Mouse (Mus musculus): ENCODE measurements around the gene Gsto2. TPM values are rescaled to one million over a fixed set of nuclear protein-coding genes. Genes with fewer than 3 reads are reported as not detected.

The Gsto2 gene
- polyA plus RNA-seq (2015; fragmentation: Nextera tagmentation; extraction: Ambion mirVana) = 0.25 and 0.39 TPM in 2 replicates

GRCm38 (mm10) chr19:47865353-47865947 lies at the start of gene Gsto2:
Gsto2 (plus strand) TSS chr19:47865534.
- Histone ChIP-seq H3K27me3 (ENCODE audit: insufficient read depth, low read length) (no peaks in the 10 kb centered on the region), H3K4me1 (ENCODE audit: insufficient read depth) (peaks cover 7% of the 10 kb centered on the region), H3K27ac (ENCODE audit: low read depth) (peak within 1 kb of the TSS; percentile 68), H3K36me3 (replicated peaks; ENCODE audit: insufficient read depth, low read length) (peaks cover 13% of the 10 kb centered on the region; the same call in 1 of the 2 replicates), H3K9me3 (ENCODE audit: low read length) (no peaks in the 10 kb centered on the region), H3K9ac (replicated peaks) (peak within 1 kb of the TSS; percentile 67), H3K4me2 (ENCODE audit: low read depth, low read length) (peak within 1 kb of the TSS; percentile 97), H3K4me3 (ENCODE audit: low read depth, low read length) (peak within 1 kb of the TSS; percentile 55)
- DNase-seq (peak; percentile 93), ATAC-seq (peak; percentile 100)
- TF ChIP-seq CTCF (IDR thresholded peaks at IDR 0.05; ENCODE audit: low read depth) = peak; percentile 64
- TF ChIP-seq EP300 (IDR thresholded peaks at IDR 0.05; ENCODE audit: low read depth) = peak; percentile 52; the same call in 1 of the 2 replicates
- 1% methylated on average over 49 of the region's 49 CpGs for WGBS (ENCODE audit: insufficient replicate concordance)

GRCm38 (mm10) chr19:47817692-47818091 lies 47.6 kb upstream of the Gsto2 start:
- no peak overlapping the region for H3K4me3 ChIP-seq (ENCODE audit: low read depth, low read length)
- no peaks in the 10 kb centered on the region for H3K9me3 ChIP-seq (ENCODE audit: low read length)
- TF ChIP-seq EP300 (IDR thresholded peaks at IDR 0.05; ENCODE audit: low read depth) (no peak), CTCF (IDR thresholded peaks at IDR 0.05; ENCODE audit: low read depth) (no peak)
- 0 out of 2 replicates have a peak, but pooled peaks cover 3% of the 10 kb centered on the region for H3K27me3 ChIP-seq (ENCODE audit: insufficient read depth, low read length)
- H3K4me1 ChIP-seq (ENCODE audit: insufficient read depth) = no peaks in the 10 kb centered on the region
- no peaks in the 10 kb centered on the region for H3K36me3 ChIP-seq (replicated peaks; ENCODE audit: insufficient read depth, low read length)
- DNase-seq = no peak
- H3K27ac ChIP-seq (ENCODE audit: low read depth) = no peak overlapping the region
- H3K4me2 ChIP-seq (ENCODE audit: low read depth, low read length) = no peak overlapping the region
- ATAC-seq = no peak
- 72% methylated on average over 9 of the region's 9 CpGs for WGBS (ENCODE audit: insufficient replicate concordance)
- no peak overlapping the region for H3K9ac ChIP-seq (replicated peaks)

GRCm38 (mm10) chr19:47820832-47821493 lies 44.4 kb upstream of the Gsto2 start:
- no peak overlapping the region for H3K4me2 ChIP-seq (ENCODE audit: low read depth, low read length)
- 15% methylated on average over 9 of the region's 9 CpGs for WGBS (ENCODE audit: insufficient replicate concordance)
- 0 out of 2 replicates have a peak, but pooled peaks cover 3% of the 10 kb centered on the region for H3K27me3 ChIP-seq (ENCODE audit: insufficient read depth, low read length)
- H3K36me3 ChIP-seq (replicated peaks; ENCODE audit: insufficient read depth, low read length) = no peaks in the 10 kb centered on the region
- no peaks in the 10 kb centered on the region for H3K9me3 ChIP-seq (ENCODE audit: low read length)
- H3K9ac ChIP-seq (replicated peaks) = no peak overlapping the region
- DNase-seq (peak; percentile 70), ATAC-seq (no peak)
- H3K4me3 ChIP-seq (ENCODE audit: low read depth, low read length) = no peak overlapping the region
- no peak for TF ChIP-seq EP300 (IDR thresholded peaks at IDR 0.05; ENCODE audit: low read depth)
- peak; percentile 80 for TF ChIP-seq CTCF (IDR thresholded peaks at IDR 0.05; ENCODE audit: low read depth)
- no peak overlapping the region for H3K27ac ChIP-seq (ENCODE audit: low read depth)
- no peaks in the 10 kb centered on the region for H3K4me1 ChIP-seq (ENCODE audit: insufficient read depth)

- H3K4me2 ChIP-seq (ENCODE audit: low read depth, low read length) = no peak overlapping the region
- no peak overlapping the region for H3K4me3 ChIP-seq (ENCODE audit: low read depth, low read length)
- H3K9me3 ChIP-seq (ENCODE audit: low read length) = no peaks in the 10 kb centered on the region
- 0 out of 2 replicates have a peak, but pooled peaks cover 3% of the 10 kb centered on the region for H3K27me3 ChIP-seq (ENCODE audit: insufficient read depth, low read length)
- H3K36me3 ChIP-seq (replicated peaks; ENCODE audit: insufficient read depth, low read length) = no peaks in the 10 kb centered on the region
- DNase-seq (no peak), ATAC-seq (no peak)
- TF ChIP-seq CTCF (IDR thresholded peaks at IDR 0.05; ENCODE audit: low read depth) = no peak
- TF ChIP-seq EP300 (IDR thresholded peaks at IDR 0.05; ENCODE audit: low read depth) = no peak
- H3K4me1 ChIP-seq (ENCODE audit: insufficient read depth) = no peaks in the 10 kb centered on the region
- H3K27ac ChIP-seq (ENCODE audit: low read depth) = no peak overlapping the region
- WGBS (ENCODE audit: insufficient replicate concordance) = 21% methylated on average over 7 of the region's 7 CpGs
- H3K9ac ChIP-seq (replicated peaks) = no peak overlapping the region
These were observed 43.9 kb upstream of the Gsto2 start for GRCm38 (mm10) chr19:47821494-47821872.

GRCm38 (mm10) chr19:47822143-47822796 lies 43.1 kb upstream of the Gsto2 start:
- Histone ChIP-seq H3K9me3 (ENCODE audit: low read length) (no peaks in the 10 kb centered on the region), H3K9ac (replicated peaks) (no peak overlapping the region), H3K4me1 (ENCODE audit: insufficient read depth) (no peaks in the 10 kb centered on the region), H3K27me3 (ENCODE audit: insufficient read depth, low read length) (0 out of 2 replicates have a peak, but pooled peaks cover 3% of the 10 kb centered on the region), H3K36me3 (replicated peaks; ENCODE audit: insufficient read depth, low read length) (no peaks in the 10 kb centered on the region), H3K4me2 (ENCODE audit: low read depth, low read length) (no peak overlapping the region), H3K4me3 (ENCODE audit: low read depth, low read length) (no peak overlapping the region), H3K27ac (ENCODE audit: low read depth) (no peak overlapping the region)
- DNase-seq (no peak), ATAC-seq (no peak)
- 23% methylated on average over 8 of the region's 8 CpGs for WGBS (ENCODE audit: insufficient replicate concordance)
- peak; percentile 16; the same call in 1 of the 2 replicates for TF ChIP-seq CTCF (IDR thresholded peaks at IDR 0.05; ENCODE audit: low read depth)
- no peak for TF ChIP-seq EP300 (IDR thresholded peaks at IDR 0.05; ENCODE audit: low read depth)

GRCm38 (mm10) chr19:47824026-47824425 lies 41.3 kb upstream of the Gsto2 start:
- Histone ChIP-seq H3K4me3 (ENCODE audit: low read depth, low read length) (no peak overlapping the region), H3K4me1 (ENCODE audit: insufficient read depth) (no peaks in the 10 kb centered on the region), H3K9ac (replicated peaks) (no peak overlapping the region), H3K27ac (ENCODE audit: low read depth) (no peak overlapping the region), H3K36me3 (replicated peaks; ENCODE audit: insufficient read depth, low read length) (no peaks in the 10 kb centered on the region), H3K4me2 (ENCODE audit: low read depth, low read length) (no peak overlapping the region), H3K27me3 (ENCODE audit: insufficient read depth, low read length) (0 out of 2 replicates have a peak, but pooled peaks cover 3% of the 10 kb centered on the region), H3K9me3 (ENCODE audit: low read length) (no peaks in the 10 kb centered on the region)
- TF ChIP-seq CTCF (IDR thresholded peaks at IDR 0.05; ENCODE audit: low read depth) = no peak
- no peak for TF ChIP-seq EP300 (IDR thresholded peaks at IDR 0.05; ENCODE audit: low read depth)
- WGBS (ENCODE audit: insufficient replicate concordance) = 72% methylated on average over 5 of the region's 5 CpGs
- DNase-seq (no peak), ATAC-seq (no peak)

Measured in liver, postnatal 0 days (tissue).